Mouse (Mus musculus): ENCODE results near the gene Bcl2l11.

Gene Bcl2l11

GRCm38 (mm10) chr2:128114621-128115020, 11.2 kb upstream of the Bcl2l11 start:
- no peak for DNase-seq

GRCm38 (mm10) chr2:128115579-128115978, 10.3 kb upstream of the Bcl2l11 start:
- DNase-seq = no peak

GRCm38 (mm10) chr2:128117605-128118004, 8.2 kb upstream of the Bcl2l11 start:
- no peak for DNase-seq

GRCm38 (mm10) chr2:128118971-128119370, 6.9 kb upstream of the Bcl2l11 start:
- no peak for DNase-seq

DNA sequence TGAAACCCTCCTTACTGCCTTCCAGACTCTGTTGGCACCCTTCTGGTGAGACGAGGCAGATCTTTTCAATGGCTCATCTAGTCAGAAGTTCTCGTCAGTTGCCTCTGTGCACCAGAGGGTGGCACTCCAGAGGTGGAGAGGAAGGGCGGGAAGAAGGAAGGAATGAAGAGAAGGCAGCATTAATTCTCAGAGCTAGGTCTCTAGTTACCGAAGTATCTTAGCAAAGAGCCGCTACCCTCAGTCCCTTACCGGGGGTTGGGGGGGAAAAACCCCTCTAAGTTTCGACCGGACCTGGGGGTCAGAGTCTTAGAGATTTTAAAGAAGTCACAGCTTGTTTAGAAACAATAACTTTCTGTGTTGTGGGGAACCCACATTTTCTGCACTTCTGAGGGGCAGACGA, 3.3 kb upstream of the Bcl2l11 start:
- DNase-seq = peak; percentile 72 to 80

GRCm38 (mm10) chr2:128122891-128123771, 2.7 kb upstream of the Bcl2l11 start:
- peak; percentile 48 to 57 for DNase-seq

GRCm38 (mm10) chr2:128123921-128124683, 1.7 kb upstream of the Bcl2l11 start:
- DNase-seq = peak in 1 of 2 experiments; percentile 43

GRCm38 (mm10) chr2:128124693-128125092, 1.1 kb upstream of the Bcl2l11 start:
- no peak for DNase-seq

GRCm38 (mm10) chr2:128126591-128127051, 783 bp downstream of the Bcl2l11 start:
- peak in 1 of 2 experiments; percentile 51 for DNase-seq

DNA sequence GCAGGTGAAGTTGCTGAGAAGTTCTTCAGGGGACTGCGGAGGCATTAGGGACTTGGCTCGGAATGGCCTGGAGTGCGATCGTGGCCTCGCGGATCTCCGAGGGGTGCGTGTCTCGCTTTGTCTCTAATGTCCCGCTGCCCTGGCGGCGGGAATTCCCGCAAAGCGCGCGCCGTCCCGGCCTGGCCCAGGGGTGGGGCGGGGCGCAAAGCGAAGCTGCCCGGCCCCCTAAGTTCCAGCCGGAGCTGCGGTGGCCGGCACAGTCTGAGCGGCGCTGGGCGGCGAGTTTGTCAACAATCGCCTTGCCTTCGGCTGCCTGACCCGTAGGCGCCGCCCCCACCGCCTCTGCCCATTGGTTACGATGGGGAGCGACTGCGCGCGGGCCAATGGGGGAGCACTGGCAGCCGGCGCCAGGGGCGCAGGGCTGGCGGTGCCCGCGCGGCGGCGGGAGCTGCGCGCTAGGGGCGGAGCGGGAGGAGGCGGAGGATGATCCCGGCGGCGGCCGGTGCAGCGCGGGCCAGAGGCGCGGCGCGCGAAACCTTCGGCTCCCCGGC, 1.4 kb downstream of the Bcl2l11 start:
- DNase-seq = peak; percentile 96 to 98

GRCm38 (mm10) chr2:128127691-128128292, 2.0 kb downstream of the Bcl2l11 start:
- DNase-seq = peak; percentile 78 to 89

DNA sequence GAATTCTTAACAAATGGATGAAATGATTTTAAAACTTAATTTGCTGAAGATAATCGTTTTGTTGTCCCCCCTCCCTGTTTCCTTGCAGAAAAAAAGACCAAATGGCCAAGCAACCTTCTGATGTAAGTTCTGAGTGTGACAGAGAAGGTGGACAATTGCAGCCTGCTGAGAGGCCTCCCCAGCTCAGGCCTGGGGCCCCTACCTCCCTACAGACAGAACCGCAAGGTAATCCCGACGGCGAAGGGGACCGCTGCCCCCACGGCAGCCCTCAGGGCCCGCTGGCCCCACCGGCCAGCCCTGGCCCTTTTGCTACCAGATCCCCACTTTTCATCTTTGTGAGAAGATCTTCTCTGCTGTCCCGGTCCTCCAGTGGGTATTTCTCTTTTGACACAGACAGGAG, 2.7 kb downstream of the Bcl2l11 start:
- DNase-seq = no peak

DNA sequence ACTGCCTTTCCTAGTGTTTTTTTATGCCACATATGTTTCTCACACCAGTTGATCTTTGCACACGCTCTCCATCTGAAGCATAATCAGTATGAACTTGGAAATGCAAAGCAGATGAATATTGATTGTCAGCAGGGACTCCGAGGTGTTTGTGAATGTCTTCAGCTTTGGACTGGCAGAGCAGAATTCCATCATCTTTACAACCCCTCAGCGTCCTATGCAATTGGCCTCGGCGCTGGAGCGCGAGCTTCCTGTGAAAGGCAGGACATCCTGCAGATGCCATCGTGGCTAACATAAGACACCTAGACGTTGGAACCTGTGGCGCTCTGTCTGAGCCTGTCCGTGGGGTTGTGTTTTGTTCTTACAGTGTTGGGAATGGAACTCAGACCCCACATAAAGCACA, 5.7 kb downstream of the Bcl2l11 start:
- no peak for DNase-seq

DNA sequence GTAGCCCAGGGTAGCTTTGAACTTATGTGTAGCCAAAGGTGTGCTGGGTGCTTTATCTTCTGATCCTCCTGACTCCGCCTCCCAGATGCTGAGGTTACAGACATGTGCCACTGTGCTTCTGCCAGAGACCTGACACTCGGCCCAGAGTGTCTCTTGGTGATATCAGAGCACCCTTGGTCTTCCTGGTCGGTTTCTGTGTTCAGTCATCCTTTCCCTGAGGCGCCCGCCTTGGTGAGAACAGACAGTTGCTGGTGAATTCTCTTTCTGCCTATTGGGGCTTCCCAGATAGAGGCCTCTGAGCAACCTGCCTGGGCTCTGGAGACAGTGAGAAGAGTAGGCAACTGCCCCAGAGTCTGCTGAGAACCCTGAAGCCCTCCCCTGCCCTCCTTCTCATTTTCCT, 6.8 kb downstream of the Bcl2l11 start:
- DNase-seq = no peak

- no peak for DNase-seq
Observed at GRCm38 (mm10) chr2:128133865-128134264, 8.0 kb downstream of the Bcl2l11 start.

DNA sequence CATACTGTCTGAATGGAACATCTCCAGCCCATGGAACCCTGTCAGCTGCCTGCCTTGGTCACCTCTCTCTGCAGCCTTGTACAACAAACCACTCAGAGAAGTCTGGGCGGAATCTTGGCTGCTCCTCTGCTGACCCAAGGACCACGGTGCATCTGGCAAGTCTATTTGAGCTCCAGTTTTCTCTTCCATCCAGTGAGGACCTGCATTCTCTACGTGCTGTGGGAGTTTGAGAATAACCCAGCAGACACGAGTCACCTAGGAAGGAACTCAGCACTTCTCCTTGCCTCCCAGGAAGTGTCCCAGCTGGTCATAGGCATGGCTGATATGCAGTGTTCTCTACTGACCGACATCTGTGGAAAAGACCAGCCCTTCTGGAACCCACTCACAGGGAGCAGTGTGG, 8.6 kb downstream of the Bcl2l11 start:
- DNase-seq = no peak

DNA sequence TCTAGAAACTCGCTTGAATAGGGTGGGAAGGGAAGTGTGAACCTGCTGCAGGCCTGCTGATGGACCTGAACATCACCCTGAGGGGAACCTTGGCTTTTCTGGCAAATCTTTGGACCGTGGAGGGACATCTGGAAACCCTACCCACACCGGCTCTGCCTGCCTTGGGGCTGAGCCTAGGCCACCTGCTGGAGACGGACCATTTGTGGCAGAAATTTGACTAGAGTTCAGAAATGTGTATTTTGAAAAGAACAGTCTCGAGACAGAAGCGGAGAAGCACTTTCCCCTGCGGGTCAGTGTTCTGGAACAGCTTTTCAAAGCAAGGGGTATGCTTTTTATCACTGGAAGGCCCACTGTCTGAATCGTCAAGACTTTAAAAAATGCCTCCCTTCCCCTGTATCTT, 9.1 kb downstream of the Bcl2l11 start:
- DNase-seq = no peak

DNA sequence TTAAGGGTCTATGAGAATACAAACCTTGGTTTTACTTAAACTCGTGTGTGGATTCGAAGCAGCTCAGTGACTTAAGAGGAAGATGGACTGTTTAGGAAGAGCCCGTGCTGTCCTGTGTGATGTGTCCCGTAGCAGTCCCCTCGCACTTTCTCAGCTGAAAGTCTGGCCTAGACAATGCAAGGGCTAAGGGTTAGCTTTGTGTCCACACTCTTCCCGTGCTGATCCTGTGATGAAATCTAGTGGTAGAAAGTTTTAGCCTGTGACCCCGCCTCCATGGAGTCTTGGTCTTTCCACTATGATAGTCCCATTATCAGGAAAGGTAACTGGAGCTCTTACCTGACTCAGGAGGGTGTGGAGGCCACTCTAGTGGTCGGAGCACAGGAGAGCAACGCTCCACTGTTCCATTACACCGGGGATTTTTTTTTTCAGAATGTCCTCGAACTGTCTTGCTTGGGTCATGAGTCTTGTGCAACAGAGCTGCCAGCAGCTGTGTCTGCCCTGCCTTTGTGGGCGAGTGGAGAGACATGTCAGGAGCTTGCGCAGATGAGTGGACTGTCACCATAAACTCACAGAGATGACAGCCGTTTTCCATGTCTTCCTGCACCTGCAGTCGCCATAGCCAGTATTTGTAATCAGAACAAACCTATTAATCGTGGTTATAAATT, 11.1 kb downstream of the Bcl2l11 start:
- DNase-seq = no peak

DNA sequence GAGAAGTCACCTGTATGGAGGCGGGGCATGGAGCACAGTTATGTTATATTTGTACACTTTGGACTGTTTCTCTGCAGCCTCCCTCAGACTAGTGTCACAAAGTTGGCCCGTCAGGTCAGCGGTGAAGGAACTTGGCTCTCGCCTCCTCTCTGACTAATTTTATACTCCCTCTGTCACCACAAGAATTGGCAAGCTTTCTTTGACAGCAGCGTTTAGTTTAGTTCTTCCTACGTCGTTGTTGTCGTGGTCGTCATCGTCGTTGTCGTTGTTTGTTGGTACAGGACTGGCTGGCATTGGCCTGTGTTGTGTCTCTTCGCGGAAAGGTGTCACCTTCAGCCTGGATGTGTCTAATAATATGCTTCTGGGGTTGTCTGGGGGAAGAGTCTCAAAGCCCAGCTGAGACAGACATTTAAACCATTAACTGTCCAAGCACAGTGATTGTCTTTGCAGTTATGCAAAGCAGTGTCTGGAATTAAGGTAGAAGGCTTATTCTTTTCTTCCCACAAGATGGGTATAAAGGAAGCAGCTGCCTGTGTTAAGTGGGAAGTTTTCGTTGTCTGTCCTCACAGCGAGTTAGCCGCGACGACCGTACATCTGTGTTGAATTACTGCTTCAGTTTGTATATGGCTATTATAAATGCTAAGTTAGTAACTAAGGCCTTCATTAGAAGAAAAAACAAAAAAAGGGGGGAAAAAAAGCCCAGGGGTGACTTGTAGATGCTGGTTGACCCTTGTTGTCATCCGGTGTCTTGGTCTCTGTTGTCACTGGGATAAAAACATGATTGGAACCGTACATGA, 11.8 kb downstream of the Bcl2l11 start:
- DNase-seq = no peak

- no peak for DNase-seq
Observed at GRCm38 (mm10) chr2:128138924-128139323, 13.1 kb downstream of the Bcl2l11 start.

GRCm38 (mm10) chr2:128139781-128140180, 13.9 kb downstream of the Bcl2l11 start:
- DNase-seq = peak; percentile 70 to 78

DNA sequence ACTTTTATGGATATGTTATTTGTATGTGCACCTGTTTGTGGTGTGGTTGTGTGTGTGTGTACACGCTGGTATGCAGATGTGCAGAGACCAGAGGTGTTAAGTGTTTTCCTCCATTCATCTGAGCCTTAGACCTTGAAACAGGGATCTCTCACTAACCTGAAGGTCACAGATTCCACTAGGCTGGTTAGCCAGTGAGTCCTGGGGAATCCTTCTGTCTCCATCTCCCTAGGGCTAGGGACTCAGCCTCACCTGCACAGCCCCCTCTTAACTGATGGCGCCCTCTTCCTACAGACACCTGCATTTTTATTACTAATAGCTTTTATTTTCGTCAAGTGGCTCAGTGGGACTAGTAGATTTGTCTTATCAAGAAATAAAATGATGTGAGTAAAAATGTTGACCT, 14.3 kb downstream of the Bcl2l11 start:
- DNase-seq = no peak
